Mouse (Mus musculus) spleen, postnatal 14 days (tissue): ENCODE data around the gene Fhit.

Source experiments
- DNase-seq, 2 experiments: peaks; one replicate each; pipeline ENCODE4 v3.0.0; 2021 to 2022; ENCODE audit warnings: low spot score in 2 of 2

Fhit gene

DNA sequence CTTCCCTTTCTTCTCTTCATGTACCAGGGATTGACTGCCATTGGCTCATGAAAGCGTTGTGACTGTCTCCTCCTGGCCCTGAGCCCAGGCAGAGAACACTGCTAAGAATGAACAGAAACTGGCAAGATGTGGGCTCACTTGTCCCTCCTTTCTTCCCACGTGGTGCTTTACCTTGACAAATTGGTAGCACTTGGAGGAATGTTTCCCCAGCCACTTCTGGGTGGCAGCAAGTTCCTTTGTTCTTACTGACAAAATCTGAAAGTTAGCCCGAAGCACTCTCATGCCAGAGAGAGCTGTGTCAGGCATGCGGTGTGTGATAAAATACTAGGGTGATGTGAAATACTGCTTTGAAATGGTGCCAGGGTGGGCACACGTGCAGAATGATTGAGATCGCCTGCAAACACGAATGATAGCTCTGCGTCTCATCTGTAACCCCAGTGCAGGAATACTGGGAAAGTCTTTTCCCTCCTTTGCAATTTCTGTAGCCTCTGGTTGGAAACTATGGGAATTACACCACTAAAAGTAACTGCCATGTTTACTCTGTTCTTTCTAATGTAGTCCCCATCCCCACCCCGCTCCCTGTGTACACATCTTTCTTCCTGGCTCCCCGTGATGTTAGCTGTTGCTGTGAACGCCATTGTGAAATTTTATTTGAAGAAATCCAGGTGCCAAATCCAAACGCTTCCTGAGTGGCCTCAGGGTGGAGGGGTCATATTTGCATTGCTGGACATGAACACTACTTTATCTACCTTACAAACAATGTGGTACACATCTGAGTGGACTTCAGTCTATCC is 1555.1 kb downstream of the Fhit start:
- DNase-seq, result no peak

DNA sequence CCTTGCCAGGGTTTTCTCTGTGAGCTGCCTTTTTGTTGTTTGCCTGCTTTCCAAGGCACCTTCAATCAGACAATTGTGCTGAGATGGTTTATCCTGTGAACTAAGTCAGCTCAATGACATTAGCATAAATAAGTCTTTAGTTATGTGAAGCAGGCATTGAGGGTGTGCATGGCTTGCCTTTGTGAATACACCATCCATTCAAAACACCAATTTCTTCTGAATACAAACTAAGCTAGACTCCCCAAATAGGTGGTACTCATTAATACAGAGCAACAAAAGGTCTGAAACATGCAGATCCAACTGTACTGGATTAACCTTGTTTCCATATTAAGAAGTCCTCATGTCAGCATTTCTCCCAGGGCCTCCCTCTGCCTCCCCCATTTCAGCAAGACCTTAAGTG is 1561.6 kb downstream of the Fhit start:
- DNase-seq, result no peak

DNA sequence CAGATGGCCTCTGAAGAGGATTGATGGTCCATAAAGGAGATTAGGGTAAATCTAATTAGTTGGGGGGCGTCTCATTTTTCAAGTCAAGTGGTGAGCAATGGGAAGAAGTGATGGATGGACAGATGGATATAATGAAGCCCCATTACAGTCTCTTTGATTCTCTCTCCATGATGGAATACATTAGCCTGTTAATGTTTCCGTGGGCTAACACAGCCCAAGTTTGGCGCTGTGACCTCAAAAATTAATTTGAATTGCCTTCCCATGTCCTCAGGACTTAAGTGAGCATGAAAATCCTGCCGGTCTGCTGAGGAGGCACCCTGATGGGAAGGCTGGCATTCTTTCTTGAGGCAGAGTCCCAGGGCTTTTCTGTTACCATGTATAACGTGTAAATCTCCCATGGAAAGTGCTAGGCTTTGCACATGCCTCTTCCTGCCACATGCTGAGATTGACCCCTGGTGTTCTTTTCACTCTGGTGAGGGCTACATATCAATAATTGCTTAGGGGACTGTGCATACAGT is 1564.3 kb downstream of the Fhit start:
- no peak for DNase-seq

DNA sequence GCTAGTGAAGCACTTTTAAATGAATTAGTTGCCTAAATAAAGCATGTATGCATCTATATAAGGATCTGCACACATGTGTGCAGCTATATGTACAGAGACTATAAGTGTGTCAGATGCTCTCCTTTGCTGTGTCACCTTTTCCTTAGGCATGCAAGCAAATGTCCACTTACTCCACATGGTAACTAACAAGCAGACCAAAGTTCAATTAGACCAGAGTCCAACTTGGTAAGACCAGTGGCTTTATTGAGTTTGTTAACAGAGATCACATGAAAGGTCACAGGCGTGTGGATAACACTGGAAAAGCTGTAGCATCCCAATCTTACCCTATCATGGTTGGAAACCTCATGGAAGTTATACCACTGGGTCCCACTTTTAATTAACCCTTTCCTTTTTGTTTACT is 1572.7 kb downstream of the Fhit start:
- no peak for DNase-seq

DNA sequence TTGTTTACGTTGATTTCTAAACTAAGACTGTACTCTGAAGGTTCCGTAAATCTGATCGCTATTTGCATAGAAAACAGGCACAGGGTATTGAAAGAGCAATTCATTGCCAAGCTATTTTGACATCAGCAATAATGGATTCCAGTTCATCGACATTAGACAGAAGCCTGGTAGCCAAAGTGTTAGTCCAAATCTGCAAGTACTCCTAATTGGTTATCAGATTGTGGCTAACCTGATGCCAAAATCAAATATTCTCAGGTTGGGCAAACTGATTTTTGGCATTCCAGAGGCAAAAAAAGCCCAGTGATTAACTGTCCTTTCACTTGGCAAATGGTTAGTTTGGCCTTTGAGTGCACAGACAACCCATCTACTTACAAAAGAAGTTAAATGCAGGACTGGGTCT is 1573.9 kb downstream of the Fhit start:
- DNase-seq, result no peak

DNA sequence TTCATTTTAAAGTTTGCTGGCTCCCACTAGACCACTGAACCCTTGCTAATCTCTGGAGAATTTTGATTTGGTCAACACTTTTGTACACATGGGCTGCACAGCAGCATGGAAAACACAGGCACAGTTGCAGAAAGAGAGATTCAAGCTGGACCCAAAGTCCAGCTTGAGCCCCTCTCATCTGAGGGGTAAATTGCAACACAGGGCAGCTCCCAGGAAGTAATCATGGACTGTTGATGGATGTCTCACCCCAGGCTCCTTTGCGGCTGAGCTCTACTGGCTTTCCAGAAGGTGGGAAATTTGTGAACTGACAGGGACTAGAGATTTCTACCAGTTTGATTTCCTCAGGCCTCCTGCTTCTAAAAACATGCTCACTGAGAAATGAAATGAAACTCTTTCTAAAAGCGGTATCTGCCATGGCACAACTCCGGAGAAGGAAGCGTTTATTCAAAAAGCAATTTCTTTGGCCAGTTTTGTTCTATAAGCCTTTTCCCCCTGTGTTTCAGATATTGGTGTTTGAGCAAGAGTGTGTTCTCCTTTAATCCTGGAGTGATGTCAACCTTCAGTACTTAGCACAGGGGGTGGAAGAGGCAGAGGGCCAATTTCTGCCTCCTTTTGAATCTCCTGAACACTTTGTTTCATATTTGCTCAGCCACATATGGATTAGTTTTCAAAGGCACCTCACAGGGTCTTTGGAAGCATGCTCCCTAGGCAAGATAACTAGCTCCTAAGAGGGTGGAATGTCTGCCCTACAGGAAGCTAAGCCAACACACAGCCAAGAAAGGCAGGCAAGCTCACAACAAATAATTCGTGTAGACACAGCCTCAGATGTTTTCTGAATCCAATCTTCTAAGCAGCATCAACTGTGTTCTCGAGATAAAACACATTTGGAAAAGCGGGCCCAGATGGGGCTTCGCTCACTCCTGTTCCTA is 1578.3 kb downstream of the Fhit start:
- no peak for DNase-seq

DNA sequence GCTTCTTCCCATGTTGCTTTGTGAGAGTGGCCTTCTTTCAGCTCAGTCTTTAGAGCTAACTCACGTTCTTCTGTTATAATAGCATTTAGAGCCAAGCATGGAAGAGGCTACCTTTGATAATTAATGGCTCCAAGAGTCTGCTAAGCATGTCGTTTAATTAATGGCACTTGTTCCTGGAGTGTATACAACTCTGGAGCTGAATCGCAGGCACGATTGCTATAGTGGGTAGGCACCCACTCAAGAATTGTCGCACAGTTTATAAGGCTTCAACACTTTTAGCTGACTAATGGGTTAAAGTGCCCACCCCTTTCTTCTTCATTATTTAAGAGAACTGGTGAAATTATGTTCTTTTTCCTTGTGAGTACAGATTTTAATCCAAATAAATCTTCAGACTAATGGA is 1605.5 kb downstream of the Fhit start:
- DNase-seq, result no peak

DNA sequence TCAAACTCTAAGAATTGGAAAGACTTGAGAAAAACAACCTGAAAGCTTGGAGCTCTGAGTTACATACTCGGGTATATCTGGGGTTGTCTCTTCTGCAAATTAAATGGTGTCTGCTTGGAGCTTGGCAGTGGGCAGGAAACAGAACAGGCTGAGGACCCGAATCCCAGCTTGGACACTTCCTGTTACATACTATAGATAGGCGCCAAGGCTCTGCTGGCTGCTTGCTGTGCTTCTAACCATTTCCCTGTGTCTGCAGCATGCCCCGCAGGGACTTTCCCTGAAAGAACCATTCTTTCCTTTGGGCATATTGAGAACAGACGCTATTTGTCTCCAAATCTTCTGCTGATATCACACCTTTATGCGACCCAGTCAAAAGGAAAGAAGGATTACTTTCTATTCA is 1606.0 kb downstream of the Fhit start:
- DNase-seq, result no peak

DNA sequence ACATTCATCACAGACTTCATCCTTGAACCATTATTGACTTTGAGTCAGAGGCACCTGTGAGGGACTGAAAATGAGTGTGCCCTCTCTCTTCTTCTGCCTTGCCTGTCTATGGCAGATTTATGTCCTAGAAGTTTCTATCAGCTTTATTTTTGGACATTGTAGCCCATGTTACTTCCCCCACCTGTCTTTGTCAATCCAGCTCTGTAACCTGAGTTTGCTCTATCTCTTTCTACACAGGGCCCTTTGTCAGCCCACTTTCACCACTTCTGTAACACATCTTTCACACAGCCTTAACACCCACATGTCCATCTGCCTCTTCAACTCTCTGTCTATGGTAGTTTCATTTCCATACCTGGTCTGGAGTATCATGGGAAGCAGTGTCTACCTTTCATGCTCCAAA is 1609.7 kb downstream of the Fhit start:
- DNase-seq, result no peak

DNA sequence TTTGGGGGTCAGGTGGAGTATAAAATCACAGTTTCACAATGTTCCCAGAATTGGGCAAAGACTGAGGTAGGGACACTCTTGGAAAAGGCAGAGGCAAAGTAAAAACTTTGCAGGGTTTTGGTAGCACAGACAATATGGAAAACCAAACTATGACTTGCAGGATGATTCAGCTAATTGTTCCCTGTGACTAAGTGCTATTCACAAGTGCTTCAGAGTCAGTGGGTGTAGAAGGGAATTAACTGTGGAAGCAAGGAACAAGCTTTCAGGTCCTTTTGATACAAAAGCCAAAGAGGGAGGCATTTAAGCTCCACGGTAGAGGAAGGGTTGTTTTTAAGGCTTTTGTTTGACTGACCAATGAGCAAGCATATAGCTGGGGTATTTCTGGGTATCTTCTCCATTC is 1613.9 kb downstream of the Fhit start:
- no peak for DNase-seq

DNA sequence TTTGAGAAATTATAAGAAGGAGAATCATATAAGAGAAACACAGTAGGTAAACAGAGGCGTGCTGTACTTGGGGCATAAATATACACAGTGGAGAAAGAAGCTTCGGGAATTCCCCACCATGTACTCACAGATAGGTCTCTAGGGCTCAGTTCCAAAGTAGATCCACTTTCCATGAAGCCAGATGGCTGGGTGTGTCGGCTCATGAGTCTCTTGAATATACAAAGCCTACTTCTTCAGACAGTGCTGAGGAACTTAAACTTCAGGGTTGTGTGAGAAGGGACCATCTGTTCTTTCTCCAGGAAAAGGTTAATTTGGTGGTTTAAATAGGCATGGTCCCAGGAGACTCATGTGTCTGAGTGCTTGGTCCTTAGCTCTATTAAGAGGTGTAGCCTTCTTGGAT is 1617.5 kb downstream of the Fhit start:
- DNase-seq, result no peak

DNA sequence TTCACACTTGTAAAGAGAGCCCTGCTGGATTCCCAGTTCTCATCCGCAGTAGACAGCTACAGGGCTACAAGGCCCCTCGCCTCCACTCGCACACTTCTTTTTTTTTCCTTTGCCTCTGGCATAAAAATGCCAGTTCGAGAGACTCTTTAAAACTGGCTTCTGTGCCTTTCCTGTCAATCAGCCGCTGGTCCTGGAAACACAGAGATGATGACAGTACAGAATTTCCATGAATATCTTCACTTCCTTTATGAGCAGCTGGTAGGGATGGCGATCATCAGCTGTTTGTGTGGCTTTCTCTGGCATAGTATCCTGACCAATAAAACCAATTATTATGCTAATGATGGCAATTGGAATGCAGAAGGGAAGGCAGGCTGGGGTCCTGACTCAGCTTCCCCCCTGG is 1626.3 kb downstream of the Fhit start:
- DNase-seq, result no peak

DNA sequence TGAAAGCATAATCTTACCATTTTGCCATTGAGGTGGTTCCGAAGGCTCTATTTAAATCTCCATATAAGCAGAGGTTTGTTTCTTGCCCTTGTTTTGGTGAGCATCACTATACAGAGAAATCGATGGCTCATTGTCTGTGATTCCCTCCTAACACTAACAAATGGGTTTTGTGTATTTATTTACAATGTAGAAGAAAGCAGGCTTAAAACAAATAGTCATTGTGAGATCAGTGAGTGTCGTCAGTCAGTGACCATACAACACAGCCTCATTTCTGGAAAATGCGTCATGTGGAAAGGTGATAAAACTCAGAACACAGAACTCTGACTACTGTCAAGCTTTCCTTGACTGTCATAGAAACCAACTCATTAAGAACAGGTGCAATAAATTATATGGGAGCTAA is 1632.6 kb downstream of the Fhit start:
- no peak for DNase-seq

DNA sequence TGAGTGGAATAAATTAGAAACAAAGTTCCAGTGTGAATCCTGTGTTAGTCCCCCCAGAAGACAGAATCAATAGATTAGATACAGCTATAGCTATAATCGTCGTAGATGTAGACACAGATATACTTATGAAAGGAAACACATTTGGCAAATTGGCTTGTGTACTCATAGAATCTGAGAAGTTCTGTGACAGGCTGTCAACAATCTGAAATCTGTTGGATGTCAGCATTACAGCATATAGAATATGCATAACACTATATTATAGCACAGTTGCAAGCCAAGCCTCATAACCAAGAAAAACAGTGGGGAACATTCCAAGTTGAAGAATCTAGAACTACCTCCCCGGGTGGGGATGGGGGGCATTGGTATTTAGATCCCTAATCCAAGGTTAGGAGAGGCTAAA is 1635.7 kb downstream of the Fhit start:
- DNase-seq, result no peak

DNA sequence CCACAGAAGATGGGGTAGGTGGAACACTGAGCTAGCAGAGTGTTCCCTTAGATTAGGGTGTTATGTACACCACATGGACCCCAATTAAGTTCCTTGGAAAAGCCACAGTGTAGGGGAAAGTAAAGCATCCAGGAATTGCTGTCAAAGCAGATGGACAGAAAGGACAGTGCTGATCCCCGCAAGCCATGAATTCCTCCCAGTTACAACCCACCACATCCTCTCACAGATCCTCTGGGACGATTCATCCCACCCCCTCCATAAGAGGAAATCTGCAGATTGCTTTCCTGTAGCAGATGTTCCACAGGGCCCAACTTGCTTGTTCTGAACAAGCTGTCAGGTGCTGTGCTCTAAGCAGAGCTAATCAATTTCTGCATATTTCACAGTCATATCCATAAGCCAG is 1644.2 kb downstream of the Fhit start:
- DNase-seq, result no peak

DNA sequence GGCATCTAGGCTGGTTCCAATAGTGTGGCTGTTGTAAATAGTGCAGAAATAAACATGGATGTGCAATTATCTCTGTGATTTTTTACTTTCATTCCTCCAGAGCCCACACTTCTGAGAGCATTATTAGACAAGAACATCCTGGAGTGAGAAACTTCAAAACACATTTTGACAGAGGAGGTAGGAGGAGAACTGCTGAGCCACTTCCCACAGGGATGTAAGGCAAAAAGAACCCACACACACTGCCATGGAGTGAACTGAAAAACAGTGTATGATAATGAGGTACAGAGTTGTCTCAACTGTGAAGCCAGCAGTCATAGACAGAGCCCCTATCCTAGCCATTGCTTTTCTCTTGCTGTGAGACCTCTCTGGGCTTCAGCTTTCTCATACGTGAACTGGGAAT is 1652.2 kb downstream of the Fhit start:
- DNase-seq, result no peak
